Mouse (Mus musculus) liver, adult 2 months (tissue): ENCODE data around the gene 5730409E04Rik. TPM values are rescaled to one million over a fixed set of nuclear protein-coding genes. Genes with fewer than 3 reads are reported as not detected.

Experiments used
- DNase-seq: peaks from one replicate; pipeline ENCODE4 v3.0.0-alpha.2; 2011; ENCODE audit warnings: low read depth, low spot score; ENCODE audit errors: extremely low read depth
- H3K27ac ChIP-seq: fragments of 200-500 bp; replicated peaks from 2 replicates; pipeline ENCODE4 v1.5.1; 2012; ENCODE audit warnings: low read depth, mild to moderate bottlenecking, control low read depth, inconsistent platforms, low read length; ENCODE audit not compliant: insufficient read depth
- H3K27me3 ChIP-seq: fragments of 200-500 bp; 2 replicates; pipeline ENCODE4 v1.6.1; 2012; ENCODE audit warnings: mild to moderate bottlenecking, moderate library complexity, low read length, inconsistent platforms; ENCODE audit not compliant: control insufficient read depth, insufficient read depth
- H3K36me3 ChIP-seq: fragments of 200-500 bp; 2 replicates; pipeline ENCODE4 v1.6.1; 2012; ENCODE audit warnings: low read length, inconsistent platforms; ENCODE audit not compliant: control insufficient read depth, insufficient read depth
- H3K4me1 ChIP-seq: fragments of 200-500 bp; 2 replicates; pipeline ENCODE4 v1.6.1; 2011; ENCODE audit warnings: low read length; ENCODE audit not compliant: control insufficient read depth, insufficient read depth
- H3K4me3 ChIP-seq: fragments of 200-500 bp; 2 replicates; pipeline ENCODE4 v1.5.1; 2011; ENCODE audit warnings: low read depth, mild to moderate bottlenecking, control low read depth, low read length, moderate library complexity; ENCODE audit not compliant: insufficient read depth
- H3K79me2 ChIP-seq: fragments of 200-500 bp; 2 replicates; pipeline ENCODE4 v1.6.1; 2012; ENCODE audit warnings: inconsistent platforms, mild to moderate bottlenecking, low read length, moderate library complexity; ENCODE audit not compliant: control insufficient read depth, insufficient read depth
- H3K9ac ChIP-seq: fragments of 200-500 bp; 2 replicates; pipeline ENCODE4 v1.6.1; 2012; ENCODE audit warnings: low read depth, mild to moderate bottlenecking, control low read depth, inconsistent platforms, low read length
- CTCF ChIP-seq: fragments of 200-500 bp; IDR thresholded peaks from 2 replicates; pipeline ENCODE4 v1.5.1; 2011; ENCODE audit warnings: low read depth, low read length, control low read depth
- POLR2A ChIP-seq: fragments of 200-500 bp; IDR thresholded peaks from 2 replicates; pipeline ENCODE4 v1.6.1; 2011; ENCODE audit warnings: low read length, control low read depth; ENCODE audit not compliant: insufficient read depth; ENCODE audit errors: extremely low read depth
- WGBS: fragments of 180-500 bp; shearing (Covaris S2); methylation state at CpG from one replicate; pipeline ENCODE4 v1.1.7; 2018; 5-methylcytosine and 5-hydroxymethylcytosine counted together
- polyA plus RNA-seq: library from polyadenylated mRNA; depleted of rRNA; stranded (reverse); fragments of >200 nt; gene quantifications from 2 replicates; pipeline ENCODE4 v1.2.3, GENCODE M21; 2012
- total RNA-seq: library from RNA; depleted of rRNA; stranded (reverse); fragments of >200 nt; gene quantifications from 2 replicates; pipeline ENCODE4 v1.2.3, GENCODE M21; 2014

5730409E04Rik gene
- total and polyA plus RNA-seq, 2 experiments: 3.3 to 4.8 TPM

- H3K4me3 ChIP-seq: no peak overlapping the region
- no peak overlapping the region for H3K9ac ChIP-seq
- H3K27me3 ChIP-seq: no peaks in the 10 kb centered on the region
- no peak for TF ChIP-seq POLR2A
- TF ChIP-seq CTCF: no peak
- no peaks in the 10 kb centered on the region for H3K36me3 ChIP-seq
- no peak overlapping the region for H3K27ac ChIP-seq
- H3K4me1 ChIP-seq: no peaks in the 10 kb centered on the region
- 62% methylated on average over 7 of the region's 7 CpGs for WGBS
- no peaks in the 10 kb centered on the region for H3K79me2 ChIP-seq
- DNase-seq: no peak
Observed at GRCm38 (mm10) chr4:126639339-126639738, 29.7 kb downstream of the 5730409E04Rik start.

GRCm38 (mm10) chr4:126641901-126642300, 32.3 kb downstream of the 5730409E04Rik start:
- no peak overlapping the region for H3K27ac ChIP-seq
- DNase-seq: no peak
- H3K9ac ChIP-seq: no peak overlapping the region
- TF ChIP-seq CTCF (no peak), POLR2A (no peak)
- no peaks in the 10 kb centered on the region for H3K27me3 ChIP-seq
- 51% methylated on average over 9 of the region's 9 CpGs for WGBS
- H3K4me1 ChIP-seq: no peaks in the 10 kb centered on the region
- H3K36me3 ChIP-seq: no peaks in the 10 kb centered on the region
- H3K79me2 ChIP-seq: no peaks in the 10 kb centered on the region
- H3K4me3 ChIP-seq: no peak overlapping the region

GRCm38 (mm10) chr4:126643815-126644214, 34.2 kb downstream of the 5730409E04Rik start:
- no peak overlapping the region for H3K27ac ChIP-seq
- no peak for TF ChIP-seq CTCF
- TF ChIP-seq POLR2A: no peak
- no peaks in the 10 kb centered on the region for H3K79me2 ChIP-seq
- no peak for DNase-seq
- H3K27me3 ChIP-seq: no peaks in the 10 kb centered on the region
- 84% methylated on average over 4 of the region's 4 CpGs for WGBS
- no peaks in the 10 kb centered on the region for H3K36me3 ChIP-seq
- H3K4me1 ChIP-seq: no peaks in the 10 kb centered on the region
- H3K9ac ChIP-seq: no peak overlapping the region
- H3K4me3 ChIP-seq: no peak overlapping the region

GRCm38 (mm10) chr4:126644333-126644963, 34.8 kb downstream of the 5730409E04Rik start:
- Histone ChIP-seq H3K9ac (no peak overlapping the region), H3K36me3 (no peaks in the 10 kb centered on the region), H3K4me3 (no peak overlapping the region), H3K4me1 (no peaks in the 10 kb centered on the region), H3K27ac (no peak overlapping the region), H3K27me3 (no peaks in the 10 kb centered on the region), H3K79me2 (no peaks in the 10 kb centered on the region)
- 73% methylated on average over 10 of the region's 10 CpGs for WGBS
- TF ChIP-seq CTCF: no peak
- no peak for TF ChIP-seq POLR2A
- no peak for DNase-seq

- WGBS: 69% methylated on average over 24 of the region's 24 CpGs
- H3K4me1 ChIP-seq: no peaks in the 10 kb centered on the region
- H3K79me2 ChIP-seq: no peaks in the 10 kb centered on the region
- H3K4me3 ChIP-seq: no peak overlapping the region
- TF ChIP-seq CTCF: no peak
- TF ChIP-seq POLR2A: no peak
- H3K27ac ChIP-seq: no peak overlapping the region
- no peak for DNase-seq
- H3K27me3 ChIP-seq: 0 out of 2 replicates have a peak, but pooled peaks cover 2% of the 10 kb centered on the region
- no peak overlapping the region for H3K9ac ChIP-seq
- no peaks in the 10 kb centered on the region for H3K36me3 ChIP-seq
Observed at GRCm38 (mm10) chr4:126647996-126648910, 38.6 kb downstream of the 5730409E04Rik start.
